Mouse (Mus musculus) liver, embryonic 14.5 days (tissue): Measurements from ENCODE around the gene Itpkb. TPM values are rescaled to one million over a fixed set of nuclear protein-coding genes. Genes with fewer than 3 reads are reported as not detected.

ENCODE experiments used
- ATAC-seq: fragments of 200-750 bp; cut with Nextera tagmentation; 2 replicates; pipeline ENCODE4 v1.8.0; 2017; ENCODE audit warnings: moderate number of reproducible peaks, mild to moderate bottlenecking, moderate library complexity; ENCODE audit not compliant: insufficient read depth
- DNase-seq, 3 experiments: peaks; one replicate each; pipeline ENCODE4 v3.0.0-alpha.2; 2012 to 2013; ENCODE audit warnings: low read depth in 3 of 3, low spot score in 3 of 3
- H3K27ac ChIP-seq: fragments of 300-500 bp; sonication (generic); 2 replicates; pipeline ENCODE4 v1.5.1; 2014; ENCODE audit warnings: moderate library complexity, mild to moderate bottlenecking, control low read depth, inconsistent platforms
- H3K27me3 ChIP-seq: fragments of 300-500 bp; sonication (generic); 2 replicates; pipeline ENCODE4 v1.6.1; 2014; ENCODE audit warnings: mild to moderate bottlenecking, low read length, moderate library complexity; ENCODE audit not compliant: control insufficient read depth, insufficient read depth
- H3K36me3 ChIP-seq: fragments of 300-500 bp; sonication (generic); replicated peaks from 2 replicates; pipeline ENCODE4 v1.6.1; 2014; ENCODE audit warnings: low read depth; ENCODE audit not compliant: control insufficient read depth, insufficient read depth
- H3K4me1 ChIP-seq, 2 experiments: fragments of 200-500 bp in 1 of 2; fragments of 300-500 bp in 1 of 2; sonication (generic) in 1 of 2; replicated peaks; 2 replicates each; pipeline ENCODE4 v1.6.1; 2012 to 2014; ENCODE audit warnings: antibody characterized with exemption in 1 of 2, inconsistent platforms in 1 of 2, low read length in 1 of 2; ENCODE audit not compliant: control insufficient read depth in 2 of 2, insufficient read depth in 2 of 2
- H3K4me2 ChIP-seq: fragments of 300-500 bp; sonication (generic); 2 replicates; pipeline ENCODE4 v1.6.1; 2014; ENCODE audit warnings: low read depth, mild to moderate bottlenecking, control low read depth, moderate library complexity
- H3K4me3 ChIP-seq, 2 experiments: fragments of 200-500 bp in 1 of 2; fragments of 300-500 bp in 1 of 2; sonication (generic) in 1 of 2; 2 replicates each; pipeline ENCODE4 v1.5.1; 2012 to 2014; ENCODE audit warnings: low read depth in 2 of 2, low read length in 2 of 2, mild to moderate bottlenecking in 2 of 2, control low read depth in 1 of 2, inconsistent platforms in 1 of 2, moderate library complexity in 1 of 2; ENCODE audit not compliant: insufficient read depth in 1 of 2
- H3K9ac ChIP-seq: fragments of 300-500 bp; sonication (generic); replicated peaks from 2 replicates; pipeline ENCODE4 v1.6.1; 2014; ENCODE audit warnings: mild to moderate bottlenecking, control low read depth, moderate library complexity
- H3K9me3 ChIP-seq: fragments of 300-500 bp; sonication (generic); 2 replicates; pipeline ENCODE4 v1.6.1; 2016; ENCODE audit warnings: low read length, mixed read lengths; ENCODE audit not compliant: control insufficient read depth
- CTCF ChIP-seq: IDR thresholded peaks from 2 replicates; pipeline ENCODE4 v1.5.1; 2016; ENCODE audit warnings: antibody characterized with exemption, low read depth, control low read depth
- EP300 ChIP-seq: IDR thresholded peaks from 2 replicates; pipeline ENCODE4 v1.6.1; 2016; ENCODE audit warnings: antibody characterized with exemption, low read depth
- WGBS: fragments of 180-500 bp; shearing (Covaris S2); extraction: QIAGEN DNeasy Blood & Tissue Kit; methylation state at CpG from one replicate; pipeline ENCODE4 v1.1.7; 2014; ENCODE audit not compliant: insufficient replicate concordance; 5-methylcytosine and 5-hydroxymethylcytosine counted together
- polyA plus RNA-seq, 2 experiments: library from polyadenylated mRNA; depleted of rRNA in 1 of 2; stranded (reverse) in 1 of 2; unstranded in 1 of 2; fragments of >200 nt; fragmentation: Nextera tagmentation in 1 of 2; extraction: Ambion mirVana in 1 of 2; gene quantifications; 2 replicates each; pipeline versions ENCODE4 v1.2.1 to v1.2.3; 2012 to 2014

Gene Itpkb
- polyA plus RNA-seq, 2 experiments = 0.52 to 1.3 TPM

DNA sequence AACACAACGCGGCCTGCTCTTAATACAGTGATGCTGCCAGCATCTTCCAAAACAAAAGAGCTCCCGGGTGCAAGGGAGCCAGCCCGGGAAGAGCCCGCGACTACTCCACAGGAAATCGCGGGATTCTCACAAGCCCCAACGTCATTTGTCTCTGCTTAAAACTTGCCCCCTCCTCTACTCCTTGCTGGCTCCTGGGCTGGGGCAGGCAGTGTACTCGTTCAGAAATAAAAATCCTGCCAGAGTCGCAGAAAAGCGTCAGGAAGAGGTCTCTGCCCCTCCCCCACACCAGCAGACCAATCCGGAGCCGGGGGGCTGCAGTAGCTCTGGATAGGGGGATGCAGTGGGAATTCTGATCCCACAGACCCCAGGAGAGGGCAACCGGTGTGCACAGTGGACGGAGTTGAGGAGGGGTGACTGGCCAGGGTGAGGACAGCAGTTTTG lies 102.8 kb downstream of the Itpkb start:
- no peak for DNase-seq
- no peaks in the 10 kb centered on the region for H3K36me3 ChIP-seq

DNA sequence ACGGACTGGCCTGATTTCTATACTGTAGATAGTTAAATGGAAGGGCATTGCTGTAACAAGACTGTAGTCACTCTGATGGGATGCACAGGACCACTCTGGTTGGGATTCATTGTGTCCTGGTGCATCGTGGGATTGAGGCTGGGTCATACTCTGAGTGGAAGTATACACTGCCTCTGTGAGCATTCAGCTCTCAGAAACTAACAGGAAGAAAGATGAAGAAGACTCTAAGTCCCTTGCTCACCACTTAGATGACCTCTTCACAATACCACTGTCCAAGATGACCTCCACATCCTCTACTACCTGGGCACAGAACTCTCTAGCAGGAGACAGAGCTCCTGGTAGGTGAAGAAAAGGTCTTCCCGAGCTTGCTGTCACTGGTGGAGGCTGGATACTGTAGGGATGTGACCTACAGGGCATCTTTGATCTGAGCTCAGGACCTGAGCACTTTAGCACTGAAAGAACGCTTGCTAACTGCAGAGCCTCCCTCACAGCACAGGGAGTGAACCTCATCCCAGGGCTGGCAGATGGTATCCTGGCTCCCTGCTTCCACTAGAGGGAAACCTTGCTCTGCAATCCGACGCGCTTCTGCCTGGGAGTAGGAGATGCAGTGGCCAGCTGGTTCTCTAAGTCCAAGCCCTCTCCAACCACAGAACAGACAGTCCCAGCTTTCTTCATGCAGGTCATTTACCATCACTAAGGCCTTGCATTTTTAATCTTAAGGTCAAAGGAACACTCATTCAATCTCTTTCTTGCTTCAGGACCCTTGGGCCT lies 103.7 kb downstream of the Itpkb start:
- Histone ChIP-seq H3K4me1 (no peaks in the 10 kb centered on the region), H3K9ac (no peak overlapping the region), H3K27me3 (peaks cover 3% of the 10 kb centered on the region), H3K9me3 (no peaks in the 10 kb centered on the region), H3K4me3 (no peak overlapping the region), H3K36me3 (no peaks in the 10 kb centered on the region), H3K4me2 (no peak overlapping the region), H3K27ac (no peak overlapping the region)
- 15% methylated on average over 7 of the region's 7 CpGs for WGBS
- peak in 2 of 3 experiments; percentile 17 to 26 for DNase-seq
- ATAC-seq = 0 out of 2 replicates have a peak, but pooled peaks have one; percentile 17
- TF ChIP-seq EP300 (no peak), CTCF (peak; percentile 82)

More for the DNA sequence above, 102.8 kb downstream of the Itpkb start:
- H3K4me3 ChIP-seq = no peak overlapping the region
- TF ChIP-seq EP300 (no peak), CTCF (no peak)
- H3K27me3 ChIP-seq = peaks cover 3% of the 10 kb centered on the region
- H3K4me1 ChIP-seq = no peaks in the 10 kb centered on the region
- no peak overlapping the region for H3K9ac ChIP-seq
- ATAC-seq = no peak
- H3K4me2 ChIP-seq = 0 out of 2 replicates have a peak overlapping the region, but pooled peaks have one; percentile 8
- 9% methylated on average over 16 of the region's 16 CpGs for WGBS
- no peaks in the 10 kb centered on the region for H3K9me3 ChIP-seq
- H3K27ac ChIP-seq = no peak overlapping the region

DNA sequence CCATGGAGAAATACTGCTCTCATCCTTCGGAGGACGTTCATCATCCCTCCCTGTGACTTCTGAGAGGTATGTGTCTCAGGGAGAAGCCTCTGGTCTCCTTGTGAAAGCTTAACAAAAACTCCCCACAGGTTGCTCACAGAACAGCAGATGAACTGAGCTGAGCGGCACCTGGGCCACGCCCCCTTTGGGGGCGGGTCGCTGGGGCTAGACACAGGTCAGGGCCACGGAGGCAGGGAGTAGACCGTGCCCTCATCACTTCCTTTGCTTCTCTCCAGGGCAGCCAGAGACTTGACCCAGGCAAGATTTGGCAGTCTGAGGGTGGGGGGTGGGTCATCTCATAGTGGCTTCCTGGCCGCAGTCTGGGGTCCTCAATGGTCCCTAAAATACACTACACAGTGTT lies 104.6 kb downstream of the Itpkb start:
- 13% methylated on average over 9 of the region's 9 CpGs for WGBS
- Histone ChIP-seq H3K27ac (no peak overlapping the region), H3K4me3 (no peak overlapping the region), H3K9ac (no peak overlapping the region), H3K4me2 (no peak overlapping the region), H3K27me3 (peaks cover 3% of the 10 kb centered on the region), H3K4me1 (no peaks in the 10 kb centered on the region), H3K9me3 (no peaks in the 10 kb centered on the region), H3K36me3 (no peaks in the 10 kb centered on the region)
- 0 out of 2 replicates have a peak, but pooled peaks have one; percentile 2 for TF ChIP-seq CTCF
- no peak for TF ChIP-seq EP300
- DNase-seq (no peak), ATAC-seq (no peak)

DNA sequence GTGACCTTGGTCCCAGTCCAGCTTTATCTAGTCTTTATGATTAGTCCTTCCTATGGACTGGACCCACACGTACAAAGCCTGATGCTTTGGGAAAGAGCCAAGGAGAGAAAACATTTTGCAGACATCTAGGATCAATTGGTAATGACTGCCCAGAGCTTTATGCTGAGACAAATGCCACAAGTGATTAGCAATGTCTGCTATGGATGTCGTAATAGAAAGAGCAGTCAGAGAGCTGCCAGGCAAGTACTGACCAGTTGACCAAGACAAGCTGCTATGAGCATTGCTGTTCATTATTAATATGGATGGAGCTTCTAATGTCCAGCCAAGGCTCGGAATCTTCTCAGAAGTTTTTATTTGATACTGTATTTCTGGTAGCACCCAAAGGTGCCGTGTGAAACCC lies 109.2 kb downstream of the Itpkb start:
- DNase-seq (no peak), ATAC-seq (no peak)
- Histone ChIP-seq H3K36me3 (no peaks in the 10 kb centered on the region), H3K4me3 (no peak overlapping the region), H3K27me3 (no peaks in the 10 kb centered on the region), H3K9ac (no peak overlapping the region), H3K27ac (no peak overlapping the region), H3K4me1 (no peaks in the 10 kb centered on the region), H3K9me3 (no peaks in the 10 kb centered on the region), H3K4me2 (no peak overlapping the region)
- 50% methylated on average over 4 of the region's 4 CpGs for WGBS
- TF ChIP-seq CTCF (no peak), EP300 (no peak)

DNA sequence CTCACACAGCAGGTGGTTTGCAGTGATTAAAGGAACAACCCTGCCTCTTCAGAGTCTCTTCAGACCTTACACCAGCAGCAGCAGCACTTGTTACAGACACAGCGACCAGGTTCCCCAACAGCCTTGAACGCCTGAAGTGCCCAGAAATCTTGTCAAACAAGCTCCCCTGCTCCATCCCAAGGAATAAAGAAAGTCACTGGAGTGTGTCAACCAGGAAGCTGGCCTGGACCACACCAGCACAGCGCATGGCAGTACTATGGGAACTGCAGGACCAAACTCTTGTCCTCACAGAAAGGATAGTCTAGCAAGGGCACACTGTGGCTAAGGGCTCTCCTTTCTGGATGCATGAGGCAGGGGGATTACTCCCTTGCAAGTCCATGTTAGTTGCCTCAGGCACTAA lies 114.1 kb downstream of the Itpkb start:
- Histone ChIP-seq H3K4me1 (no peaks in the 10 kb centered on the region), H3K4me2 (no peak overlapping the region), H3K36me3 (no peaks in the 10 kb centered on the region), H3K9me3 (no peaks in the 10 kb centered on the region), H3K9ac (no peak overlapping the region), H3K27ac (no peak overlapping the region), H3K4me3 (no peak overlapping the region), H3K27me3 (no peaks in the 10 kb centered on the region)
- 52% methylated on average over 3 of the region's 3 CpGs for WGBS
- DNase-seq = no peak
- no peak for ATAC-seq
- TF ChIP-seq CTCF (no peak), EP300 (no peak)
